Comparison of ENCODE assay signal across 7 mouse cellular contexts in genomic region chr3:32736244-32737171, GRCm38 (mm10). TPM values are rescaled to one million over a fixed set of nuclear protein-coding genes. Genes with fewer than 3 reads are reported as not detected.
DNase-seq lines count a peak whose midpoint lies in the region; ATAC-seq and TF ChIP-seq lines count a peak whose summit lies in the region.

Ndufb5 (plus strand) TSS chr3:32736990.

- under 1% methylated on average over 62 of the region's 62 CpGs for WGBS in embryonic facial prominence, embryonic 10.5 days
- under 1% methylated on average over 62 of the region's 62 CpGs for WGBS in intestine, postnatal 0 days
- under 1% methylated on average over 62 of the region's 62 CpGs for WGBS in midbrain, embryonic 12.5 days
- WGBS in small intestine, adult 2 months, result under 1% methylated on average over 62 of the region's 62 CpGs

- intact Hi-C loops in left cerebral cortex, postnatal 4 days (cut with DNase I), result loop anchor here (10.0 kb wide), 1 partner anchor 1068 kb away; no protein-coding TSS in a partner anchor

- H3K36me3 ChIP-seq in embryonic facial prominence, embryonic 10.5 days (replicated peaks), result peaks cover 48% of the 10 kb centered on the region
- peaks cover 20% of the 10 kb centered on the region for H3K36me3 ChIP-seq in intestine, postnatal 0 days (ENCODE audit: control insufficient read depth, insufficient read depth)
- H3K36me3 ChIP-seq in midbrain, embryonic 12.5 days, result peaks cover 23% of the 10 kb centered on the region
- H3K36me3 ChIP-seq in small intestine, adult 2 months (ENCODE audit: control insufficient read depth, insufficient read depth, low read length), result peaks cover 15% of the 10 kb centered on the region

- H3K4me2 ChIP-seq in intestine, postnatal 0 days (replicated peaks; ENCODE audit: low read depth), result peak within 1 kb of the TSS; percentile 91
- peak within 1 kb of the TSS; percentile 82 for H3K4me2 ChIP-seq in midbrain, embryonic 12.5 days (replicated peaks)

- peak within 1 kb of the TSS; percentile 87 for H3K9ac ChIP-seq in intestine, postnatal 0 days (ENCODE audit: low read depth, low read length)
- peak within 1 kb of the TSS; percentile 83 for H3K9ac ChIP-seq in midbrain, embryonic 12.5 days (replicated peaks)

- peaks cover 20% of the 10 kb centered on the region for H3K4me1 ChIP-seq in embryonic facial prominence, embryonic 10.5 days
- H3K4me1 ChIP-seq in intestine, postnatal 0 days (replicated peaks; ENCODE audit: control insufficient read depth, insufficient read depth, low read length), result peaks cover 10% of the 10 kb centered on the region; the same call in 1 of the 2 replicates
- H3K4me1 ChIP-seq in midbrain, embryonic 12.5 days, result peaks cover 21% of the 10 kb centered on the region
- peaks cover 3% of the 10 kb centered on the region for H3K4me1 ChIP-seq in small intestine, adult 2 months (ENCODE audit: control insufficient read depth, insufficient read depth, insufficient read length, low read length)

- H3K27ac ChIP-seq in embryonic facial prominence, embryonic 10.5 days (replicated peaks), result peak within 1 kb of the TSS; percentile 90
- H3K27ac ChIP-seq in intestine, postnatal 0 days (ENCODE audit: low read depth, low read length), result peak within 1 kb of the TSS; percentile 86
- H3K27ac ChIP-seq in midbrain, embryonic 12.5 days (replicated peaks), result peak within 1 kb of the TSS; percentile 75
- peak within 1 kb of the TSS; percentile 71 for H3K27ac ChIP-seq in small intestine, adult 2 months (ENCODE audit: insufficient read depth, low read depth, low read length)

- TF ChIP-seq POLR2A in small intestine, adult 2 months (IDR thresholded peaks at IDR 0.05; ENCODE audit: low read depth, low read length), result peak; percentile 64

- TF ChIP-seq CTCF in intestine, postnatal 0 days (IDR thresholded peaks at IDR 0.05; ENCODE audit: low read depth), result 0 out of 2 replicates have a peak, but pooled peaks have one; percentile 9
- TF ChIP-seq CTCF in small intestine, adult 2 months (IDR thresholded peaks at IDR 0.05; ENCODE audit: extremely low read depth, insufficient read length, insufficient replicate concordance, low read depth, low read length), result no peak

- H3K9me3 ChIP-seq in embryonic facial prominence, embryonic 10.5 days, result no peaks in the 10 kb centered on the region
- H3K9me3 ChIP-seq in intestine, postnatal 0 days (ENCODE audit: control insufficient read depth), result no peaks in the 10 kb centered on the region
- no peaks in the 10 kb centered on the region for H3K9me3 ChIP-seq in midbrain, embryonic 12.5 days

- peak; percentile 96 for ATAC-seq in intestine, postnatal 0 days
- ATAC-seq in midbrain, embryonic 12.5 days (ENCODE audit: low FRiP score, low read depth), result peak; percentile 98

- DNase-seq in adrenal gland, postnatal 10 days, result peak; percentile 98
- peak; percentile 97 for DNase-seq in embryonic facial prominence, embryonic 10.5 days (ENCODE audit: low spot score)
- DNase-seq in gonadal fat pad, adult 2 months (ENCODE audit: low read depth), result peak; percentile 95
- peak; percentile 97 for DNase-seq in left cerebral cortex, postnatal 4 days

- no peaks in the 10 kb centered on the region for H3K27me3 ChIP-seq in embryonic facial prominence, embryonic 10.5 days (replicated peaks; ENCODE audit: low read depth, poor library complexity, severe bottlenecking)
- no peaks in the 10 kb centered on the region for H3K27me3 ChIP-seq in intestine, postnatal 0 days (replicated peaks; ENCODE audit: control insufficient read depth, insufficient read depth, low read length)
- no peaks in the 10 kb centered on the region for H3K27me3 ChIP-seq in midbrain, embryonic 12.5 days
- H3K27me3 ChIP-seq in small intestine, adult 2 months (ENCODE audit: control insufficient read depth, insufficient read depth, low read length), result no peaks in the 10 kb centered on the region

- peak within 1 kb of the TSS; percentile 95 for H3K4me3 ChIP-seq in embryonic facial prominence, embryonic 10.5 days
- H3K4me3 ChIP-seq in intestine, postnatal 0 days (ENCODE audit: low read depth, low read length), result peak within 1 kb of the TSS; percentile 97
- H3K4me3 ChIP-seq in midbrain, embryonic 12.5 days, result peak within 1 kb of the TSS; percentile 78
- peak within 1 kb of the TSS; percentile 74 for H3K4me3 ChIP-seq in small intestine, adult 2 months (ENCODE audit: low read depth, low read length)

RNA-seq across cellular contexts. Expression of gene Ndufb5, which starts in this region (rescaled TPM):
- total RNA-seq in adrenal gland, postnatal 10 days (2021), result 100 to 1,000 TPM; 513 to 597 TPM
- 268 and 276 TPM in 2 replicates for polyA plus RNA-seq in embryonic facial prominence, embryonic 10.5 days (2016; fragmentation: Nextera tagmentation; extraction: Ambion mirVana)
- 165 and 175 TPM in 2 replicates for polyA plus RNA-seq in gonadal fat pad, adult 2 months (2012; rRNA removed)
- 388 and 406 TPM in 2 replicates for polyA plus RNA-seq in intestine, postnatal 0 days (2015; fragmentation: Nextera tagmentation; extraction: Ambion mirVana)
- 100 to 1,000 TPM; 140 to 145 TPM for total RNA-seq in left cerebral cortex, postnatal 4 days (2021)
- polyA plus RNA-seq in midbrain, embryonic 12.5 days (2016; fragmentation: Nextera tagmentation; extraction: Ambion mirVana), result 282 and 290 TPM in 2 replicates
- polyA plus RNA-seq in small intestine, adult 2 months (2012; rRNA removed), result 76.1 and 141 TPM in 2 replicates

Comparison
In these comparisons a context has a peak if more than half of its experiments do, and no peak if none do; other contexts are left out.
1. Peak in every context shown above with its lines: DNase-seq, ATAC-seq, H3K4me3 ChIP-seq and H3K27ac ChIP-seq.